Mouse (Mus musculus): ENCODE data around the gene Lypd5.
"Not testable (repeated sequence)": the region's sequence is repeated elsewhere in the genome, so short reads cannot be mapped to it uniquely, and the experiment has no call there.

Lypd5 gene

GRCm38 (mm10) chr7:24380370-24380769, 31.4 kb downstream of the Lypd5 start:
- no peak for DNase-seq (ENCODE audit: extremely low spot score, low read depth, low spot score)

GRCm38 (mm10) chr7:24382730-24383372, 33.9 kb downstream of the Lypd5 start:
- no peak for DNase-seq (ENCODE audit: extremely low spot score, low read depth, low spot score)

- no peak for DNase-seq (ENCODE audit: extremely low spot score, low read depth, low spot score)
These were observed 35.1 kb downstream of the Lypd5 start for GRCm38 (mm10) chr7:24384070-24384469.

- DNase-seq (ENCODE audit: extremely low spot score, low read depth, low spot score): no peak
These were observed 35.8 kb downstream of the Lypd5 start for GRCm38 (mm10) chr7:24384827-24385226.

- DNase-seq (ENCODE audit: extremely low spot score, low read depth, low spot score): no peak
These were observed 38.1 kb downstream of the Lypd5 start for GRCm38 (mm10) chr7:24387059-24387556.

- DNase-seq (ENCODE audit: extremely low spot score, low read depth, low spot score): no peak
These were observed 40.7 kb downstream of the Lypd5 start for GRCm38 (mm10) chr7:24389516-24390187.

- DNase-seq (ENCODE audit: extremely low spot score, low read depth, low spot score): no peak
These were observed 41.5 kb downstream of the Lypd5 start for GRCm38 (mm10) chr7:24390512-24390911.

- no peak for DNase-seq (ENCODE audit: extremely low spot score, low read depth, low spot score)
These were observed 42.1 kb downstream of the Lypd5 start for GRCm38 (mm10) chr7:24391077-24391476.

GRCm38 (mm10) chr7:24391687-24392086, 42.7 kb downstream of the Lypd5 start:
- DNase-seq (ENCODE audit: extremely low spot score, low read depth, low spot score): no peak

GRCm38 (mm10) chr7:24394054-24394453, 45.1 kb downstream of the Lypd5 start:
- no peak for DNase-seq (ENCODE audit: extremely low spot score, low read depth, low spot score)

GRCm38 (mm10) chr7:24394475-24395161, 45.6 kb downstream of the Lypd5 start:
- no peak for DNase-seq (ENCODE audit: extremely low spot score, low read depth, low spot score)

- no peak for DNase-seq (ENCODE audit: extremely low spot score, low read depth, low spot score)
These were observed 47.8 kb downstream of the Lypd5 start for GRCm38 (mm10) chr7:24396832-24397231.

GRCm38 (mm10) chr7:24398364-24398913, 49.4 kb downstream of the Lypd5 start:
- DNase-seq (ENCODE audit: extremely low spot score, low read depth, low spot score): no peak

- no peak for DNase-seq (ENCODE audit: extremely low spot score, low read depth, low spot score)
These were observed 50.5 kb downstream of the Lypd5 start, which contains the start of gene Smg9 for GRCm38 (mm10) chr7:24399256-24400081. TSS of gene Smg9 (plus strand) at chr7:24399619.

GRCm38 (mm10) chr7:24400082-24400452, 51.1 kb downstream of the Lypd5 start:
- DNase-seq (ENCODE audit: extremely low spot score, low read depth, low spot score): no peak

GRCm38 (mm10) chr7:24400489-24400888, 51.5 kb downstream of the Lypd5 start:
- not testable (repeated sequence) for DNase-seq (ENCODE audit: extremely low spot score, low read depth, low spot score)

GRCm38 (mm10) chr7:24402851-24403250, 53.9 kb downstream of the Lypd5 start:
- no peak for DNase-seq (ENCODE audit: extremely low spot score, low read depth, low spot score)
